Mouse (Mus musculus): ENCODE measurements around the gene Zzz3. TPM values are rescaled to one million over a fixed set of nuclear protein-coding genes. Genes with fewer than 3 reads are reported as not detected.

Gene Zzz3
- polyA plus RNA-seq, 1 experiment from 2014 or later, result 22.8 TPM

- no peak for TF ChIP-seq EP300 (optimal IDR thresholded peaks at IDR 0.05)
- TF ChIP-seq CTCF (IDR thresholded peaks at IDR 0.05; ENCODE audit: low read depth), result no peak
- no peaks in the 10 kb centered on the region for H3K9me3 ChIP-seq (ENCODE audit: control insufficient read depth, low read length)
- no peaks in the 10 kb centered on the region for H3K4me1 ChIP-seq (replicated peaks; ENCODE audit: control insufficient read depth, insufficient read depth)
- no peak overlapping the region for H3K27ac ChIP-seq (replicated peaks)
- H3K4me3 ChIP-seq (ENCODE audit: low read depth, low read length), result no peak overlapping the region
- H3K9ac ChIP-seq (ENCODE audit: low read length), result no peak overlapping the region
- H3K36me3 ChIP-seq (ENCODE audit: control insufficient read depth, insufficient read depth, low read length), result peaks cover 3% of the 10 kb centered on the region; the same call in 1 of the 2 replicates
- no peaks in the 10 kb centered on the region for H3K27me3 ChIP-seq (ENCODE audit: control insufficient read depth, insufficient read depth, low read length)
- no peak overlapping the region for H3K4me2 ChIP-seq (replicated peaks; ENCODE audit: low read depth)
- no peak for DNase-seq (ENCODE audit: low spot score)
- ATAC-seq (ENCODE audit: low FRiP score, low TSS enrichment), result no peak
Measured at GRCm38 (mm10) chr3:152435590-152435989, 40.3 kb downstream of the Zzz3 start.

GRCm38 (mm10) chr3:152438068-152438467, 42.8 kb downstream of the Zzz3 start:
- no peak overlapping the region for H3K27ac ChIP-seq (replicated peaks)
- H3K4me3 ChIP-seq (ENCODE audit: low read depth, low read length), result no peak overlapping the region
- ATAC-seq (ENCODE audit: low FRiP score, low TSS enrichment) (no peak), DNase-seq (ENCODE audit: low spot score) (no peak)
- no peak for TF ChIP-seq EP300 (optimal IDR thresholded peaks at IDR 0.05)
- no peak for TF ChIP-seq CTCF (IDR thresholded peaks at IDR 0.05; ENCODE audit: low read depth)
- peaks cover 2% of the 10 kb centered on the region; the same call in 1 of the 2 replicates for H3K36me3 ChIP-seq (ENCODE audit: control insufficient read depth, insufficient read depth, low read length)
- WGBS, result 88% methylated on average over 7 of the region's 7 CpGs
- H3K4me1 ChIP-seq (replicated peaks; ENCODE audit: control insufficient read depth, insufficient read depth), result no peaks in the 10 kb centered on the region
- no peaks in the 10 kb centered on the region for H3K27me3 ChIP-seq (ENCODE audit: control insufficient read depth, insufficient read depth, low read length)
- no peak overlapping the region for H3K9ac ChIP-seq (ENCODE audit: low read length)
- H3K9me3 ChIP-seq (ENCODE audit: control insufficient read depth, low read length), result no peaks in the 10 kb centered on the region
- H3K4me2 ChIP-seq (replicated peaks; ENCODE audit: low read depth), result no peak overlapping the region

- 84% methylated on average over 4 of the region's 4 CpGs for WGBS
- no peak for DNase-seq (ENCODE audit: low spot score)
Measured at GRCm38 (mm10) chr3:152442795-152443194, 47.5 kb downstream of the Zzz3 start.

GRCm38 (mm10) chr3:152444114-152444513, 48.8 kb downstream of the Zzz3 start:
- H3K36me3 ChIP-seq (ENCODE audit: control insufficient read depth, insufficient read depth, low read length), result 0 out of 2 replicates have a peak, but pooled peaks cover 2% of the 10 kb centered on the region
- no peak overlapping the region for H3K9ac ChIP-seq (ENCODE audit: low read length)
- no peak for TF ChIP-seq CTCF (IDR thresholded peaks at IDR 0.05; ENCODE audit: low read depth)
- no peak for TF ChIP-seq EP300 (optimal IDR thresholded peaks at IDR 0.05)
- H3K4me1 ChIP-seq (replicated peaks; ENCODE audit: control insufficient read depth, insufficient read depth), result no peaks in the 10 kb centered on the region
- no peaks in the 10 kb centered on the region for H3K9me3 ChIP-seq (ENCODE audit: control insufficient read depth, low read length)
- no peak overlapping the region for H3K4me3 ChIP-seq (ENCODE audit: low read depth, low read length)
- 77% methylated on average over 3 of the region's 3 CpGs for WGBS
- H3K4me2 ChIP-seq (replicated peaks; ENCODE audit: low read depth), result no peak overlapping the region
- H3K27ac ChIP-seq (replicated peaks), result no peak overlapping the region
- H3K27me3 ChIP-seq (ENCODE audit: control insufficient read depth, insufficient read depth, low read length), result no peaks in the 10 kb centered on the region
- ATAC-seq (ENCODE audit: low FRiP score, low TSS enrichment), result no peak
- DNase-seq (ENCODE audit: low spot score), result no peak

More at GRCm38 (mm10) chr3:152442795-152443194, 47.5 kb downstream of the Zzz3 start:
- Histone ChIP-seq H3K4me2 (replicated peaks; ENCODE audit: low read depth) (no peak overlapping the region), H3K27ac (replicated peaks) (no peak overlapping the region), H3K4me3 (ENCODE audit: low read depth, low read length) (no peak overlapping the region), H3K27me3 (ENCODE audit: control insufficient read depth, insufficient read depth, low read length) (no peaks in the 10 kb centered on the region), H3K36me3 (ENCODE audit: control insufficient read depth, insufficient read depth, low read length) (peaks cover 2% of the 10 kb centered on the region; the same call in 1 of the 2 replicates), H3K9ac (ENCODE audit: low read length) (no peak overlapping the region), H3K4me1 (replicated peaks; ENCODE audit: control insufficient read depth, insufficient read depth) (no peaks in the 10 kb centered on the region), H3K9me3 (ENCODE audit: control insufficient read depth, low read length) (no peaks in the 10 kb centered on the region)
- TF ChIP-seq CTCF (IDR thresholded peaks at IDR 0.05; ENCODE audit: low read depth) (no peak), EP300 (optimal IDR thresholded peaks at IDR 0.05) (no peak)
- ATAC-seq (ENCODE audit: low FRiP score, low TSS enrichment), result no peak

- no peak for TF ChIP-seq CTCF (IDR thresholded peaks at IDR 0.05; ENCODE audit: low read depth)
- TF ChIP-seq EP300 (optimal IDR thresholded peaks at IDR 0.05), result no peak
- 74% methylated on average over 1 of the region's 1 CpGs for WGBS
- no peak overlapping the region for H3K4me2 ChIP-seq (replicated peaks; ENCODE audit: low read depth)
Measured at GRCm38 (mm10) chr3:152446966-152447365, 51.7 kb downstream of the Zzz3 start.

GRCm38 (mm10) chr3:152453163-152453562, 57.9 kb downstream of the Zzz3 start:
- Histone ChIP-seq H3K9me3 (ENCODE audit: control insufficient read depth, low read length) (no peaks in the 10 kb centered on the region), H3K9ac (ENCODE audit: low read length) (no peak overlapping the region), H3K27me3 (ENCODE audit: control insufficient read depth, insufficient read depth, low read length) (no peaks in the 10 kb centered on the region), H3K27ac (replicated peaks) (no peak overlapping the region), H3K4me1 (replicated peaks; ENCODE audit: control insufficient read depth, insufficient read depth) (no peaks in the 10 kb centered on the region), H3K4me3 (ENCODE audit: low read depth, low read length) (no peak overlapping the region), H3K4me2 (replicated peaks; ENCODE audit: low read depth) (no peak overlapping the region), H3K36me3 (ENCODE audit: control insufficient read depth, insufficient read depth, low read length) (peaks cover 10% of the 10 kb centered on the region)
- WGBS, result 85% methylated on average over 3 of the region's 4 CpGs
- no peak for TF ChIP-seq EP300 (optimal IDR thresholded peaks at IDR 0.05)
- TF ChIP-seq CTCF (IDR thresholded peaks at IDR 0.05; ENCODE audit: low read depth), result no peak
- no peak for ATAC-seq (ENCODE audit: low FRiP score, low TSS enrichment)
- DNase-seq (ENCODE audit: low spot score), result no peak

More at GRCm38 (mm10) chr3:152446966-152447365, 51.7 kb downstream of the Zzz3 start:
- no peak for DNase-seq (ENCODE audit: low spot score)
- Histone ChIP-seq H3K9ac (ENCODE audit: low read length) (no peak overlapping the region), H3K4me1 (replicated peaks; ENCODE audit: control insufficient read depth, insufficient read depth) (no peaks in the 10 kb centered on the region), H3K27ac (replicated peaks) (no peak overlapping the region), H3K4me3 (ENCODE audit: low read depth, low read length) (no peak overlapping the region), H3K36me3 (ENCODE audit: control insufficient read depth, insufficient read depth, low read length) (no peaks in the 10 kb centered on the region; the same call in 1 of the 2 replicates), H3K9me3 (ENCODE audit: control insufficient read depth, low read length) (no peaks in the 10 kb centered on the region), H3K27me3 (ENCODE audit: control insufficient read depth, insufficient read depth, low read length) (no peaks in the 10 kb centered on the region)
- no peak for ATAC-seq (ENCODE audit: low FRiP score, low TSS enrichment)
